Mouse (Mus musculus) heart, postnatal 36 days (tissue): ENCODE measurements around the gene Chrdl2. TPM values are rescaled to one million over a fixed set of nuclear protein-coding genes. Genes with fewer than 3 reads are reported as not detected.

Experiments used
- DNase-seq, 2 experiments: peaks; one replicate each; pipeline ENCODE4 v3.0.0; 2021 to 2022
- intact Hi-C: fragments of 180-260 bp; cut with DNase I; formaldehyde crosslinking; loops from one replicate; pipeline ENCODE4 v1.15.1; 2025
- total RNA-seq, 2 experiments: library from RNA; stranded (reverse); gene quantifications; 2 replicates each; pipeline ENCODE4 v1.2.3; 2021

Gene Chrdl2
- total RNA-seq, 2 experiments from 2014 or later: 0.38 TPM; not detected in 1

DNA sequence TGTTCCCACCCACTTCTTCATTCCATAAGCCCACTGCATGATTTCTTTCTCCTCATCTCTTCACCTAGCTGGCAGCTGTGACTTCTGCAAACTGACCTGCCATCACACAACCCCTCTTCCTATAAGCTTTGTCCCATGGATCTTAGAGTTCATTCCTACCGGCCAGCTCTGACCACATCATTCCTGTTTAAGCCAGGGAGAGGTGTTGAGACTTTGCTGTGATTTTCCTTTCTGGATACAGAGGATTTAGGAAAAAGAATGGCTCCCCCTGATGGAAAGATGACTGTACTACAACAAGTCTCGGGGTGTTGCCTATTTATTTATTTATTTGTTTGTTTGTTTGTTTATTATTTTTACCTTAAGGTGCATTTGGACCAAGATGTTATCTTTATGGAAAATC is 24.7 kb upstream of the Chrdl2 start:
- intact Hi-C loops: loop anchor here (1.0 kb wide), 1 partner anchor 54 kb away; no protein-coding TSS in a partner anchor
- peak in 1 of 2 experiments; percentile 55 for DNase-seq

DNA sequence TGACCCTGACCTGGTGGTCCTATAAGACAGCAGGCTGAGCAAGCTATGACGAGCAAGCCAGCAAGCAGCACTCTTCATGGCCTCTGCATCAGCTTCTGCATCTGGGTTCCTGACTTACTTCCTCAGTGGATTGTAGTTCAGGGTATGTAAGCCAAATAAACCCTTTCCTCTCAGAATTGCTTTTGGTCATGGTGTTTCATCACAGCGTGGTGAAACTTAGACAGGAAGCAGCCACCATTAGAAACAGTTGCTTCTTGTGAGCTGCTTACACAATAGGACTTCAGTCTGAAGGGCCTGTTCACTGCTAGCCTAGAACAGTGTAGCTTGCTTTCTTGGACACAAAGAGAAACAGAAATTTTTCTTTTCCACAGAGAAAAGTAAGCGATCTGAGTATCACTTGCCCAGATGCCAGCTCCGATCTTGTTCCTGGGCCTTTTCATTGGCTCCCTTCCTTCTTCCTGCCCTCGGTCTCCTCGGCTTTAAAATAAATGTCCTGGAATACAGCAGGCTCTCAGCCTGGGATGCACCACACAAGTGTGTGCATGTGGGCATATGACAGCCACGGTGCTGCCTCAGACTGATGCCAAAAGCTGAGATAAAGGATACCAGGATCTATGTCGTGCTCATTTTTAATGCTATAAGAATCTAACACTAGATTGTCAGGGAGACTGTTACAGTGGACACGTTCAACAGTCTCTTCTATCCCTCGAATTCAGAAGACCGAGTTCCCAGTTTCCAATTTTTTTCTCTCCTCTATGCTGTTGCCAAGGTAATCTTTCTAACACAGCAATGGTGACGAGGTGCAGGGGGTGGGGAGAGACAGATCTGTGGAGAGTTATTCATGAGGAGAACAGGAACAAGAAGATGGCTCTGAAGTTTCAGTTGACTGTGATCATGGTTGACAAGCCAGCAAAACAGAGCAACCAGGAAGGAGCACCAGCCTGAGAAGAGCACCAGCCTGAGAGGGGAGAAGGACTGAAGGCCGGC is 23.4 kb upstream of the Chrdl2 start:
- intact Hi-C loops: no loop called here
- DNase-seq: no peak

DNA sequence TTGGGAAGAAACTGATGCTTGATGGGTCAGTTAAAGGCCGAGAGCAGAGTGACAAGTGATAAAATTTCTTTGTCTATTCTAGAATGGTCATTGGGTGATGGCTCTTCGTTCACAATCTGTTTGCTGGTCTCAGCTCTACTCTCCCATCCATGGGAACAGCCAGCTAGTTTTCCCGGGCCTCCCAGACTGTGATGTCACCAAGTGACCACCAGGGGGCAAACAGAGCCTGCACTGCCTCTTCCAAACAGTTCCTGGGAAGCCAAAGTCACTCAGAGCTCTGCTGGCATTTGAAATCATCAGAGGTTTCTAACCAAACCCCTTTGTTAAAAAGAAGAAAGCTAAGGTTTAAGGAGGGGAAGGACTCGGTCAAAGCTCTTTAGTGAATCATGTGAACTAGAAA is 17.2 kb upstream of the Chrdl2 start:
- intact Hi-C loops: loop anchor here (1.0 to 2.0 kb wide), 3 partner anchors 120 to 246 kb away; no protein-coding TSS in a partner anchor
- peak; percentile 64 to 72 for DNase-seq

DNA sequence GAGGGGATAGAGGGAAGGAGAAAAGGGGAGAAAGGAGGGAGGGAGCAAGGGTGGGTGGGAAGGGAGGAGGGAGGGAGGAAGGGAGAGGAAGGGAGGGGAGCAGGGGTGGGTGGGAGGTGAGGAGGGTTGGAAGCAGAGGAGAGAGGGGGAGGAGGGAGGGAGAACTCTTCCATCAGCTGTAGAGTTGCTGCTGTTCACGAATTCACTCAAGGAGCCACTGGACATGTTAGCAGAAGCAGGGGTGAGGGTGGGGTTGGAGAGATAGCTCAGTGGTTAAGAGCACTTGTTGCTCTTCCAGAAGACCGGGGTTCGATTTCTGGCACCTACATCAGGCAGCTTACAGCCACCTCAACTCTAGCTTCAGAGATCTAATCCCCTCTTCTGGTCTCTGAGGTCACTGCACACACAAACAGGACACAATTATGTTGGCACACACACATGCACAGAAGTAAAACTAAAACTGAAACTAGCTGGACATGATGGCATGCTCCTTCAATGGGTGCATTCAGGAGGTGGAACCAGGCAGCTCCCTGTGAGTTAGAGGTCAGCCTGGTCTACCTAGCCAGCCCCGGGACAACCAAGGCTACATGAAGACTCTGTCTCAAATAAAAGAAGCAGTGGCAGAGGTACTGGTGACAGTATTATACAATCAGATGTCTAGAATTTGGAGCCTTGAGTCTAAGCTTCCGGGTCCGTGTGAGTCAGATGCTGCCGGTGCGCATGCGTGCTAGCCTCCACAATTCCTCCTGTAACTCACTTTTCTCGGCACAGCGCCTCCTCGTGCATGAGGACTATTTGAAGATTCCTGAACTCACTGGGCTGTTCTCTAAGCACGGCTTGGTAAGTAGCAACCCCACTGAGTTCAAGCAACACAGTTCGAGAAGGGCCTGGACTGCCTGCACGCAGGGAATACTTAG is 15.9 kb upstream of the Chrdl2 start:
- DNase-seq: no peak
- intact Hi-C loops: loop anchor here (1.0 to 2.0 kb wide), 3 partner anchors 13 to 245 kb away; no protein-coding TSS in a partner anchor

DNA sequence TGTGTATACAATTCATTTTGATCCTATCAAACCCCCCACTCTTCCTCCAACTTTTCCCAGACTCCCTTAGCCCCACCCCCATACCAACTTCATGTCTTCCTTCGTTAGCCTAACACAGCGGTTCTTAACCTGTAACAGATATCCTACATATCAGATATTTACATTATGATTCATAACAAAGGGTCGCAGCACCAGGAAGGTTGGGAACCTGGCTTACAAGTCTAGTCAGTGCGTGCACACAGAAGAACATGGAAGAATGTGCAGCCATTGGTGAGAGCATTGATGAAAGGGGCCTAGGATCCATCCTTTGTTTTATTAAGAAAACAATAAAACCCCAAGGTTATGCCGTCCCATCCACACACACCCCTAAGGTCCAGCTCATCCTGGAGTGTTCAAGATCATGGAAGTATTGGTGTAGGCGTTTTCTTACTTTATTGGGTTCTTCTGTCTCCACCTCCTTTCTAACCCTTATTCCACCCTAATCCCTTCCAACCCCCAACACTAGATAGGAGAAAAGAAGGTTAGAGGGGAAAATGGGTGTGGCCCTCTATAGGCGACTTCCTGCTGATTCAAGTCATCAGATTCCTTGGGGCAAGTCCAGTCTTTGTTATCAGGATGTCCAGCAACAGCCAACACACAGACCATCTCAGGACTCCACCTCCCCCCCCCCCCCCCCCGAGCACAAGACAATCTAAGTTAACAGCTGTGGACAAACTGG is 14.8 kb upstream of the Chrdl2 start:
- intact Hi-C loops: loop anchor here (1.0 kb wide), 1 partner anchor 12 kb away; no protein-coding TSS in a partner anchor
- DNase-seq: no peak

DNA sequence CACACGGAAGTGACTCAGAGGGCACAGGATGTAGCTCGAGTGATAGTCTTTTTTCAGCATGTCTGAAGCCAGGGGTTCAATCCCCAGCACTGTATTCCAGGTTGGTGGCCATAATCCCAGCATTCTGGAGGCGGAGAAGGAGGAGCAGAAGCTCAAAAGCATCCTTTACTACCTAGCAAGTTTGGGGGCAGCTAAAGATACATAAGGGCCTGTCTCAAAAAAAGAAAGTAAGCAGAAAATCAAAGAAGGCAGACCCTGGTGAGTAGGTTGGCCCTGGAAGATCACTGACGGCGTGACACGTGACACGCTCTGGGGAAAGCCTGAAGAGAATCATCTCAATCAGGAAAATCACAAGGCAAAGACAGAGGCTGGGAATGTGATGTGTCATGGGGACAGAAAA is 12.8 kb upstream of the Chrdl2 start:
- no peak for DNase-seq
- intact Hi-C loops: no loop called here

DNA sequence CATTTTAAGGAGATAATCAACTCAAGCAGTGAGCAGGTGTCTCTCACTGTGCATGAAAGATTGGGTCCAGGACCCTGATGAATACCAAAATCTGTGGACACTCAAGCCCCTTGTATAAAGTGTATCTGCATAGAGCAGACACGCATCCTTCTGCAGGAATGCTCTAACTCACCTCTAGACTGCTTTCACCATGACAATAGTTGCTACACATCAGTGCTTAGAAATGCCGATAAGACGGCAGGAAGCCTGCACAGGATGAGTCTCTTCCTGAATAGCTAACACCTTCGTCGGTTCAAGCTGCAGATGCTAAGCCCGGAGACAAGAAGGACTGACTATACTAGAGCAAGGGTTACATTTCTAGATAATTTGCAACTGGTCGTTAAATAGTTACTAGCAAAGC is 10.8 kb upstream of the Chrdl2 start:
- intact Hi-C loops: no loop called here
- no peak for DNase-seq

DNA sequence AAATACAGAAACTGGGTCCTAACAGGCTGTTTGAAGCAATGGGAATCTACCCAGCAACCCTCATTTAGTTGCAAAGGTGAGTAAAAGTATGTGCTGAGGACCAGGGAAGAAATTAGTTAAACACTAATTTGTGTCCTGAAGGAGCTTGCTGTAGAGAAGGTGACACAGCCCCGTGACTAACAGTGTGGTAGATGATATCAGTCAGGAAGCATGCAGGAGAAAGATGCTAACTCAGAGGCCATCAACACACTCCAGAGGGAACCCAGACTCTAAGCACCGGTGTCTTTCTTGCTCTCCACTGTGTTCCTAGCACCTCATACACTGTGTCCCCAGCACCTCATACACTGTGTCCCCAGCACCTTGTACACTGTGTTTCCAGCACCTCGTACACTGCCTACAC is 7.3 kb upstream of the Chrdl2 start:
- no peak for DNase-seq
- intact Hi-C loops: no loop called here

DNA sequence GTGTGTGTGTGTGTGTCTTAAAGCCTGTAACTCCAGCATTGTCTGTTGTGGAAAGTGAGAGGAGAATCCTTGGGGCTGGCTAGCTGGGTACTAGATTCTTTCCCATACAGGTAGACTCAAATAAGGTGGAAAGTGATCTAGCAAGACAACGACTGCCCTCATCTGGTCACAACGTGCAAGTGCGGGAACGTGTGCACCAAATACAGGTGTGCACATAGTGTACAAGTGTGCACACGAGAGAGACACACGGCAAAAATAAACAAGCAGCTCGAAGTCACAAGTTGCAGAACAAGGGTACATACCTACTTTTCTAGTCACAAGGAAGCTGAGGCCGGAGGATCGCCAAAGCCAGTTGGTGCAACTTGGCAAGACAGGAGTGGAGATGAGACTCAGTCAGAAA is 2.2 kb upstream of the Chrdl2 start:
- intact Hi-C loops: loop anchor here (1.0 kb wide), 1 partner anchor 13 kb away; no protein-coding TSS in a partner anchor
- no peak for DNase-seq

DNA sequence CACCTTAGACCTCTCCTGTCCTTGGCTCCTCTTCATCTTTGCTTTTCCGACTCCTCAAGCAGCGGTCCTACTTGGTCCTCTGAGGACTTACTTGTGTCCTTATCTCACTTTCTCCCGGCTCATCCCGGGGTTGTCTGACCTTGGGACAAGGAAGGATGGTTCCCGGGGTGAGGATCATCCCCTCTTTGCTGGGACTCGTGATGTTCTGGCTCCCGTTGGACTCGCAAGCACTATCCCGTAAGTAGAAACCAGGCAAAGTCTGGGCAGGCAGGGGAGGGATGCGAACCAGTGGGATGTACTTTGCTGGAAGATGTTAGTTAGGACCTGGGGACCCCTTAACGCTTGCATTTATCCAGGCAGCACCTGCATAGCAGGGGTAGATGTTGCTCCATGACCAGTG is 439 bp downstream of the Chrdl2 start:
- no peak for DNase-seq
- intact Hi-C loops: loop anchor here (5.0 kb wide), 1 partner anchor 181 kb away; no protein-coding TSS in a partner anchor

DNA sequence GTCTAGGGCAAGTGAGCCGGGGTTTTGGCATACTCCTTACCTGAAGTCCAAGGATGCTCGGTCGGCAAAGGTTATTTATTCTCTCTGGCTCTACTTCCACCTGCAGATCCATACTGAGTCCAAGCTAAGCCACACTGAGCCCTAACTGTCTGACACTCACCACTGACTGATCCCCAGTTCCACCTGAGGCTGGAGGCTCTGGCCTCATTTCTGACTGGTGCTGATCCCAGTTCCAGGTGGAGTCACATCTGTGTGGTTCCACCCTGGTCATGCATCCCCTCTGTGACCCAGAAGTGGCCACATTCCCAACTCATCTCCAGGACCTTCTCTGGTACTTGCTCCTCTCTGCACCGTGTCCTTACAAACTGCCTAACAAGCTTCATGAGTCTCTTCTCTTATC is 2.8 kb downstream of the Chrdl2 start:
- intact Hi-C loops: loop anchor here (2.0 to 5.0 kb wide), 2 partner anchors 100 to 179 kb away; no protein-coding TSS in a partner anchor
- no peak for DNase-seq

DNA sequence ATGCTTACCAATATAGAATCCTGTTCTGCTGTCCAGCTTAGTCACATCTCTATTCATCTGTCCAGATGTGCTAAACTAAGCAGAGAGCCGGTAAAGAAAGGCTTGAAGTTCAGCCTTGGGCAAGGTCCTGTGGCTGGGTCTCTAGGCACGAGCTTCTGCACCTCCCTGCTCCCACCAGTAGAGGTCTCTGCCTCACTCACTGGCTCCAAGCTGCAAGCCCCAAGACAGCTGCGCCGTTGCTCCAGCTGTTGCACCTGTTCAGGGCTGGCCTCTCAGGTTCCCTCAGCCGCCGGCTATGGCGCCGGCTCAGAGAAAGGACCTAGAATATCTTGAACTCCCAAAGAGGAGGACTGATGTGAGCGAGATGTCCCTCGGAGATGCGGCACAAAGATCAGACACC is 3.7 kb downstream of the Chrdl2 start:
- peak; percentile 61 to 71 for DNase-seq
- intact Hi-C loops: loop anchor here (2.0 to 5.0 kb wide), 2 partner anchors 99 to 178 kb away; no protein-coding TSS in a partner anchor

DNA sequence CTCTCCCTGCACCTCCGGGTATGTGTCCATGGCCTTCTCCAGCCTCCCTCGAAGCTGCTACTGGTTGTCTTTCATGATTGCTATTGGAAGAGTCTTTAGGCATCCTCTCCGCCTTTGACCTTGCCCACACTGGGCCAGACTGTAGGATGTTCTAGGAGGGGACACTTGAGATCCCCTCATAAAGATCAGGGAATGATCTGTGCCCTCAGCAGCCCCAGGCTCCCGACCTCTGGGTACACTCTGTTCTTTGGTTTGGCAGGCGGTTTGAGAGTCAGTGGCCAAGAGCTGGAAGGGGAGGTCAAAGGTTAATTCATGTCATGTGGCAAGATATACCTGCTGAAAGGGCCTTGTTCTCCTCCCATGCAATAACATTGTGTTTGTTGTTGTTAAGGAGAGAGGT is 4.7 kb downstream of the Chrdl2 start:
- DNase-seq: no peak
- intact Hi-C loops: no loop called here

DNA sequence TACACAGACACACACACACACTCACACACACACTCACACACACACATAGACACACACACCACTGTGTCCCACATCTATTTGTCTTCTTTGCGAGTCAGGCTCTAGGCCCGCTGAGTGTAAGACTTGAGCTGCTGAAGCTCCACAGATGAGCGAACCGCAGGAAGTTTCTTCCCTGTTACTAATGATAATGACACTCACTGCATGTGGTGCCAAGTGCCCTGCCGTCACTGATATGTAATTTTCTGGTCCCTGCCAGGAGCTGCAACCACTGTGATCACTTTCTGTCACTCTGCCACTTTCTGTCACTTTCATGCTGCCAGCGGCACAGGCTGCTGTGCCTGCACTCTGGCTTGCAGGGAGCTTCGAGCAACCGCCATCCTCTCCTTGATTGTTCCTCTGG is 6.1 kb downstream of the Chrdl2 start:
- no peak for DNase-seq
- intact Hi-C loops: no loop called here

DNA sequence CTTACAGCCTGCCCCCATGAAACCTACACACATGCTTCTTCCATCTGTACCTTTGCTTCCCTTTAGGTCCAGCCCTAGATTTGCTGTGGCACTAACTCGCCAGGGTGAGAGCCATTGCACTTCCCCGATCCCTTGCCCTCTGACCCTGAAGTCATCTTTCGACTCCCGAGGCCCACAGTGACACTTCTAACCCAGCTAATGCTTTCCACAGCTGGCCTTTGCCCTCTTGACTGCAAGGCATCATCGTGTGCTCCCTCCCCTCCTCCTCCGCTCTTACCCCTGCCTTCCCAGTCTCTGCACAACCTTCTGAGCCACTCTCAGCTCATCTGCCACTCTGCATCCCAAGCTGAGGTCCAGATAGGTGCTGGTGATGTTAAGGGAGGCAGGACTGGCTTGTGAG is 6.5 kb downstream of the Chrdl2 start:
- intact Hi-C loops: no loop called here
- DNase-seq: no peak

DNA sequence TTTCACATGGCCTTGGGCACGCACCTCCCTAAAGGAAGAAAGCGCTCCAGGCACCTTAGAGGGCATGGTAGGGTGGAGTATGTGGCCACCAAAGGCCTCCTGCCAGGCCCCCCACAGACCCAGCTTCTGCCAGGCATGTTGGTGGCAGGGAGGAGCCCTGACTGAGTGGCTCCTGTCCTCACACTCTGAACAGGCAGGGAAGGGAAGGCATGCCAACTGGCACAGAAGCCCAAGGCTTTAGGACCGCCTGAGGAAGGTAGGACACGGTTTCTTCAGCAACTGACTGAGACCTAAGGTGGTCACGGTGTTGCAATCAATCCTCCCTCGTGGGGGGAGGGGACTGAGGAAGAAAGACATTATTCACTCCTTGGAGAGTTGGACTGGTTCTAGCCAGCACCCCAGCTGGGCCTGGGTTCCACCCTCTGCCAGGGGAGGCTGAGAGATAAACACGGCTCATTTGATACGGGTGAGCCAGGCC is 8.2 kb downstream of the Chrdl2 start:
- intact Hi-C loops: no loop called here
- peak in 1 of 2 experiments; percentile 18 for DNase-seq

DNA sequence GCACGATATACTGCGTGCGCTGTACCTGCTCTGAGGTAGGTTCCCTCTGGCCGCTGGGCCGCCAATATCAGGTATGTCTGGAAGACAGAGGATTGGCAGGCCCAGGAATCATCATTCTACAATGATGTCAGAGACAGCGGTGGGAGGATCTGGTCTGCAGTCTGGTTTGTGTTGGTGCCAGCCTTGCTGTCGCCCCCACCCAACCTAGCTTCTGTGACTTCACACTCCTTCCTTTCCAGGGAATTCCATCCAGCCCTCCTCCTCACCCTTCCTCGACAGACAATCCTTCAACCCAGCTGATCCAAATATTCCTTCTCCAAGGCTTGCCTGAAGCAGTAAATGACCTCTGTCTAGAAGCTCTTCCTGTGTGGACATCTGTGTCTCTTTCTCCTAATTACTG is 11.1 kb downstream of the Chrdl2 start:
- intact Hi-C loops: no loop called here
- DNase-seq: no peak

DNA sequence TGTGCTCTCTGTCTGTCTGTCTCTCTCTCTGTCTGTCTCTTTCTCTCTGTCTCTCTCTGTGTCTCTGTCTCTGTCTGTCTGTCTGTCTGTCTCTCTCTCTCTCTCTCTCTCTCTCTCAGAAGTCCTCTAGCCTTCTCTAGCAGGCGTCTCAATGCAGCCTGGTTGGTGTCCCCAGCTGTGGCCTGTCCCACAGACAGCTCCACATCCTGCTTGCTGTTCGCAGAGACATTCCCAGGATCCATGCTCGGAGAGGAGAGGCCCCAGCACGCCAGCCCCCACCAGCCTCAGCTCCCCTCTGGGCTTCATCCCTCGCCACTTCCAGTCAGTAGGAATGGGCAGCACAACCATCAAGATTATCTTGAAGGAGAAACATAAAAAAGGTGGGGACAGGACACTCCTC is 21.4 kb downstream of the Chrdl2 start:
- intact Hi-C loops: no loop called here
- no peak for DNase-seq

DNA sequence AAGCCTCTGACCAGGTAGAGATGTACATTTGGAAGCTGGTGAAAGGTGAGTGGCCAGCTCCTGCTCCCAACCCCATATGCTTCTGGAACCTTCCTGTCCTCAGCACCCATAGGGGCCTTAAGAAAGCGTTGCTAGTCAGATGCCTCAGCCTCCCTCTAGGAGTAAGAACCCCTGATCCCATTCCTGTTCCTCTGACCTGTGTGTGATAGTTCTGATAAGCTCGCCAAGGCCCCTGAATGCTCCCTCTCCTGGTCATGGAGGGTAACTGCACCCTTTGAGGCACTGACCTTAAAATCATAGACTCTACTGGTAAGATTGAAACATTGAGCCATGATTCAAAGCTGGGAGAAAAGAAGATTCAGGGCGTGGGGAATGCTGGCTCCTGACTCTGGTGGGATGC is 23.3 kb downstream of the Chrdl2 start:
- intact Hi-C loops: no loop called here
- no peak for DNase-seq
